Mouse (Mus musculus): Measurements from ENCODE around the gene Slc16a14. TPM values are rescaled to one million over a fixed set of nuclear protein-coding genes. Genes with fewer than 3 reads are reported as not detected.

Gene Slc16a14
- polyA plus RNA-seq, 1 experiment from 2014 or later, result 0.27 TPM

DNA sequence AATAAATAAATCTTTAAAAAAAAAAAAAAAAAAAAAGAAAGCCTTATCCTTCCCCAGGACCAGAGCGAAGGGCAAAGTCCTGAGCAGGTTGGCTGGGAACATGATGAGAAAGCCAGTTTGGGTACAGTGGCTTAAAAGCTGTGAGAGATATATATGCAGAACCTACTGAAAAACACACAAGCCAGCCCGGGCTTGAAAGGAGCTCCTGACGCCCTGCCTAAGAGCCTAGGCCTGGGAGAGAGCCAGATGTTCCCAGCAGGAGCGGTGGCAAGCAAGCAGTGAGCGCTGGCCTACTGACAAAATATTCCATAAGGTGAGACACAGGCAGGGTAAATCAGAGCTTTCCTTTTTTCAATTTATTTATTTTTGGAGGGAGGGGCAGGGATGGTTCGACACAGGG is 68.7 kb downstream of the Slc16a14 start:
- WGBS, result 85% methylated on average over 6 of the region's 6 CpGs
- Histone ChIP-seq H3K27ac (ENCODE audit: low read length) (no peak overlapping the region), H3K27me3 (ENCODE audit: control insufficient read depth, insufficient read depth, low read length) (no peaks in the 10 kb centered on the region), H3K4me1 (ENCODE audit: control insufficient read depth, insufficient read depth, low read length) (no peaks in the 10 kb centered on the region; the same call in 1 of the 2 replicates), H3K4me3 (replicated peaks; ENCODE audit: low read length) (no peak overlapping the region), H3K4me2 (ENCODE audit: low read depth, low read length) (no peak overlapping the region), H3K36me3 (ENCODE audit: control insufficient read depth, insufficient read depth, low read length) (no peaks in the 10 kb centered on the region), H3K9ac (ENCODE audit: low read length) (no peak overlapping the region), H3K9me3 (replicated peaks; ENCODE audit: control insufficient read depth, low read length) (no peaks in the 10 kb centered on the region)
- no peak for ATAC-seq (ENCODE audit: insufficient read depth, low FRiP score)

GRCm38 (mm10) chr1:84864645-84865044 is 70.3 kb downstream of the Slc16a14 start:
- H3K36me3 ChIP-seq (ENCODE audit: control insufficient read depth, insufficient read depth, low read length), result no peaks in the 10 kb centered on the region
- WGBS, result 43% methylated on average over 2 of the region's 2 CpGs
- H3K4me2 ChIP-seq (ENCODE audit: low read depth, low read length), result no peak overlapping the region
- no peaks in the 10 kb centered on the region for H3K9me3 ChIP-seq (replicated peaks; ENCODE audit: control insufficient read depth, low read length)
- no peaks in the 10 kb centered on the region; the same call in 1 of the 2 replicates for H3K4me1 ChIP-seq (ENCODE audit: control insufficient read depth, insufficient read depth, low read length)
- no peak overlapping the region for H3K27ac ChIP-seq (ENCODE audit: low read length)
- H3K27me3 ChIP-seq (ENCODE audit: control insufficient read depth, insufficient read depth, low read length), result no peaks in the 10 kb centered on the region
- no peak overlapping the region for H3K9ac ChIP-seq (ENCODE audit: low read length)
- ATAC-seq (ENCODE audit: insufficient read depth, low FRiP score), result no peak
- H3K4me3 ChIP-seq (replicated peaks; ENCODE audit: low read length), result no peak overlapping the region

GRCm38 (mm10) chr1:84861255-84861630 is 73.7 kb downstream of the Slc16a14 start:
- Histone ChIP-seq H3K4me2 (ENCODE audit: low read depth, low read length) (no peak overlapping the region), H3K4me3 (replicated peaks; ENCODE audit: low read length) (no peak overlapping the region), H3K27me3 (ENCODE audit: control insufficient read depth, insufficient read depth, low read length) (no peaks in the 10 kb centered on the region), H3K9me3 (replicated peaks; ENCODE audit: control insufficient read depth, low read length) (no peaks in the 10 kb centered on the region), H3K36me3 (ENCODE audit: control insufficient read depth, insufficient read depth, low read length) (no peaks in the 10 kb centered on the region), H3K4me1 (ENCODE audit: control insufficient read depth, insufficient read depth, low read length) (no peaks in the 10 kb centered on the region), H3K27ac (ENCODE audit: low read length) (no peak overlapping the region), H3K9ac (ENCODE audit: low read length) (no peak overlapping the region)
- ATAC-seq (ENCODE audit: insufficient read depth, low FRiP score), result no peak
- WGBS, result 73% methylated on average over 1 of the region's 1 CpGs

DNA sequence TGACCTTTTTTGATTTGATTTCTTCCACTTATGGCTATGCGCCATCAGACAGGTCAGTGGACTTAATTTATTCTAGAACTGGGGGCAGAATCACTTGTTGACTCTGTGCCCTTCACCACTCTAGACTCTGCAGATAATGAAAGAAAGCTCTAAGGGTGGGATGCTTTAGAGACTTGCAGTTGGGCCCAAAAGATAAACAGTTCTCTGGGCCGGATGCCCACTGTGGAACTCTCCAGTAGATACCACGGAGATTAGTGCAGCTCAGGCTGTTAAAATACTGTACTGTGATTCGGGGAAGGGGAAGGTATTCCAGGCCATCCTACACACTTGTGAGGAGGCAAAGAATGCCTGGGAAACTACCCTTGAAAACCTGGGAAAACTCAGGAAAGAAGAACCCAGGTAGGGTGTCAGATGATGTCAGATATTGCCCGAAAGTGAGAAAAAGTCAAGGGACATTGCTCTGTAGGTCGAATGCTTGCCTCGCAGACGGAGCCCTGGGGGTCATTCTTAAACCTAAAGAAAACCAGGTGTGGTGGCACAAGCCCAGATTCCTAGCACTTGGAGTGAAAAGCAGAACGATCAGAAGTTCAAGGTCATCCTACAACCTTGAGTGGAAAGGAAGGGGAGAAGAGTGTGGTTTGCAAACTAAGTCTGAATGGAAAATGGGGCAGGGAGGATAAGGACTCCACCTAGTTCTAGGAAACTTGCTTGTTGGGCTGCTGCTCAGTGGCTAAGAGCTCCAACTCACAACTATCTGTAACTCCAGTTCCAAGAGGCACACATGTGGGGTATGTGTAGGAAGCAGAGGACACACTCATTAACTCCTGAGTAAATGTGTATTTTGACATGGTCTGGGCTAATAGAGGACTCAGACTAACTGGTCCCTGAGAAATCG is 74.3 kb downstream of the Slc16a14 start:
- Histone ChIP-seq H3K4me1 (ENCODE audit: control insufficient read depth, insufficient read depth, low read length) (no peaks in the 10 kb centered on the region), H3K4me3 (replicated peaks; ENCODE audit: low read length) (no peak overlapping the region), H3K27ac (ENCODE audit: low read length) (no peak overlapping the region), H3K4me2 (ENCODE audit: low read depth, low read length) (no peak overlapping the region), H3K27me3 (ENCODE audit: control insufficient read depth, insufficient read depth, low read length) (no peaks in the 10 kb centered on the region), H3K9me3 (replicated peaks; ENCODE audit: control insufficient read depth, low read length) (no peaks in the 10 kb centered on the region), H3K36me3 (ENCODE audit: control insufficient read depth, insufficient read depth, low read length) (no peaks in the 10 kb centered on the region), H3K9ac (ENCODE audit: low read length) (no peak overlapping the region)
- WGBS, result 66% methylated on average over 10 of the region's 10 CpGs
- ATAC-seq (ENCODE audit: insufficient read depth, low FRiP score), result no peak

GRCm38 (mm10) chr1:84859597-84859996 is 75.3 kb downstream of the Slc16a14 start:
- H3K27me3 ChIP-seq (ENCODE audit: control insufficient read depth, insufficient read depth, low read length), result no peaks in the 10 kb centered on the region
- H3K4me2 ChIP-seq (ENCODE audit: low read depth, low read length), result no peak overlapping the region
- WGBS, result 84% methylated on average over 6 of the region's 6 CpGs
- no peak for ATAC-seq (ENCODE audit: insufficient read depth, low FRiP score)
- H3K36me3 ChIP-seq (ENCODE audit: control insufficient read depth, insufficient read depth, low read length), result no peaks in the 10 kb centered on the region
- H3K4me3 ChIP-seq (replicated peaks; ENCODE audit: low read length), result no peak overlapping the region
- no peak overlapping the region for H3K9ac ChIP-seq (ENCODE audit: low read length)
- H3K9me3 ChIP-seq (replicated peaks; ENCODE audit: control insufficient read depth, low read length), result no peaks in the 10 kb centered on the region
- H3K4me1 ChIP-seq (ENCODE audit: control insufficient read depth, insufficient read depth, low read length), result no peaks in the 10 kb centered on the region
- H3K27ac ChIP-seq (ENCODE audit: low read length), result no peak overlapping the region

Other genes starting within 250 kb of the Slc16a14 start
- gene Dner, start 238.9 kb downstream of the Slc16a14 start, polyA plus RNA-seq (2015; fragmentation: Nextera tagmentation; extraction: Ambion mirVana), result 3.2 and 3.7 TPM in 2 replicates
- 9.1 and 9.8 TPM in 2 replicates for gene Fbxo36, start 95.3 kb downstream of the Slc16a14 start, polyA plus RNA-seq (2015; fragmentation: Nextera tagmentation; extraction: Ambion mirVana)
- 58.1 and 61.1 TPM in 2 replicates for gene Trip12, start 94.6 kb downstream of the Slc16a14 start, polyA plus RNA-seq (2015; fragmentation: Nextera tagmentation; extraction: Ambion mirVana)
- not detected in 2 replicates for gene Gm10553, start 165.0 kb upstream of the Slc16a14 start, polyA plus RNA-seq (2015; fragmentation: Nextera tagmentation; extraction: Ambion mirVana)
- gene A530032D15Rik, start 174.7 kb upstream of the Slc16a14 start, polyA plus RNA-seq (2015; fragmentation: Nextera tagmentation; extraction: Ambion mirVana), result 0.31 TPM in 1 of 2 replicates, not detected in the other